Mouse (Mus musculus): ENCODE results near the gene Pick1. TPM values are rescaled to one million over a fixed set of nuclear protein-coding genes. Genes with fewer than 3 reads are reported as not detected.
"Not testable (repeated sequence)": the region's sequence is repeated elsewhere in the genome, so short reads cannot be mapped to it uniquely, and the experiment has no call there.

Gene Pick1
- total RNA-seq, 1 experiment from 2014 or later = 18.6 TPM

GRCm38 (mm10) chr15:79224685-79225084, 4.3 kb upstream of the Pick1 start:
- DNase-seq = peak; percentile 93

GRCm38 (mm10) chr15:79225780-79226179, 3.2 kb upstream of the Pick1 start:
- DNase-seq = not testable (repeated sequence)

- DNase-seq = no peak
These were observed 6.3 kb downstream of the Pick1 start for GRCm38 (mm10) chr15:79235268-79235667.

GRCm38 (mm10) chr15:79238036-79238435, 9.1 kb downstream of the Pick1 start:
- DNase-seq = no peak

GRCm38 (mm10) chr15:79242574-79243233, 13.7 kb downstream of the Pick1 start:
- DNase-seq = no peak

GRCm38 (mm10) chr15:79243234-79244042, 14.5 kb downstream of the Pick1 start:
- DNase-seq = peak; percentile 96

GRCm38 (mm10) chr15:79244071-79244893, 15.3 kb downstream of the Pick1 start:
- peak; percentile 69 for DNase-seq

GRCm38 (mm10) chr15:79245321-79245720, 16.3 kb downstream of the Pick1 start:
- DNase-seq = no peak

GRCm38 (mm10) chr15:79250236-79250635, 21.3 kb downstream of the Pick1 start:
- DNase-seq = peak; percentile 65

GRCm38 (mm10) chr15:79251168-79251567, 22.2 kb downstream of the Pick1 start:
- DNase-seq = no peak

- DNase-seq = peak; percentile 43
These were observed 23.0 kb downstream of the Pick1 start for GRCm38 (mm10) chr15:79251781-79252491.

GRCm38 (mm10) chr15:79252580-79252979, 23.6 kb downstream of the Pick1 start:
- DNase-seq = no peak

GRCm38 (mm10) chr15:79254661-79255060, 25.7 kb downstream of the Pick1 start, which contains the start of gene Slc16a8:
Slc16a8 (minus strand) TSS chr15:79254761.
- no peak for DNase-seq

- DNase-seq = no peak
These were observed 29.5 kb downstream of the Pick1 start for GRCm38 (mm10) chr15:79258521-79258920.

GRCm38 (mm10) chr15:79261095-79261725, 32.2 kb downstream of the Pick1 start:
- peak; percentile 38 for DNase-seq

- no peak for DNase-seq
These were observed 32.8 kb downstream of the Pick1 start for GRCm38 (mm10) chr15:79261757-79262156.

- DNase-seq = peak; percentile 43
These were observed 33.4 kb downstream of the Pick1 start for GRCm38 (mm10) chr15:79262375-79262774.

- peak; percentile 1 for DNase-seq
These were observed 33.9 kb downstream of the Pick1 start for GRCm38 (mm10) chr15:79262786-79263309.

GRCm38 (mm10) chr15:79263726-79264125, 34.8 kb downstream of the Pick1 start:
- peak; percentile 1 for DNase-seq

- peak; percentile 2 for DNase-seq
These were observed 36.4 kb downstream of the Pick1 start for GRCm38 (mm10) chr15:79265384-79265783.

GRCm38 (mm10) chr15:79268521-79268920, 39.5 kb downstream of the Pick1 start:
- no peak for DNase-seq

All from adrenal gland, postnatal 14 days (tissue).